Mouse (Mus musculus): Measurements from ENCODE around the gene Mei1.

GRCm38 (mm10) chr15:82087266-82087665, 17.5 kb downstream of the Mei1 start:
- TF ChIP-seq POLR2A (IDR thresholded peaks at IDR 0.05; ENCODE audit: insufficient read length, low read depth) (no peak), MYOG (IDR thresholded peaks at IDR 0.05; ENCODE audit: control insufficient read depth in 1 of 3, insufficient read depth in 1 of 3, insufficient read length in 2 of 3, low read depth in 2 of 3) (no peak), POLR2AphosphoS2 (IDR thresholded peaks at IDR 0.05; ENCODE audit: insufficient read length, low read depth) (no peak)

Measured in myocyte (in vitro differentiated cells).